Mouse (Mus musculus): ENCODE measurements around the gene Nr1i2.
"Not testable (repeated sequence)": the region's sequence is repeated elsewhere in the genome, so short reads cannot be mapped to it uniquely, and the experiment has no call there.

Gene Nr1i2

GRCm38 (mm10) chr16:38286541-38286940 is 8.1 kb downstream of the Nr1i2 start:
- DNase-seq, result no peak

GRCm38 (mm10) chr16:38285801-38286200 is 8.8 kb downstream of the Nr1i2 start:
- no peak for DNase-seq

- no peak for DNase-seq
Measured at GRCm38 (mm10) chr16:38283300-38283699, 11.3 kb downstream of the Nr1i2 start.

GRCm38 (mm10) chr16:38282559-38283160 is 12.0 kb downstream of the Nr1i2 start:
- no peak for DNase-seq

GRCm38 (mm10) chr16:38280951-38281350 is 13.7 kb downstream of the Nr1i2 start:
- no peak for DNase-seq

- DNase-seq, result no peak
Measured at GRCm38 (mm10) chr16:38279794-38280193, 14.8 kb downstream of the Nr1i2 start.

GRCm38 (mm10) chr16:38274737-38275136 is 19.9 kb downstream of the Nr1i2 start:
- no peak for DNase-seq

- DNase-seq, result no peak
Measured at GRCm38 (mm10) chr16:38272483-38272882, 22.1 kb downstream of the Nr1i2 start.

GRCm38 (mm10) chr16:38271601-38272000 is 23.0 kb downstream of the Nr1i2 start:
- DNase-seq, result no peak

GRCm38 (mm10) chr16:38255927-38256326 is 38.7 kb downstream of the Nr1i2 start:
- DNase-seq, result no peak

GRCm38 (mm10) chr16:38255107-38255506 is 39.5 kb downstream of the Nr1i2 start:
- no peak for DNase-seq

- no peak for DNase-seq
Measured at GRCm38 (mm10) chr16:38254001-38254400, 40.6 kb downstream of the Nr1i2 start.

GRCm38 (mm10) chr16:38250467-38250866 is 44.2 kb downstream of the Nr1i2 start:
- DNase-seq, result no peak

GRCm38 (mm10) chr16:38248331-38248961 is 46.2 kb downstream of the Nr1i2 start:
- no peak for DNase-seq

GRCm38 (mm10) chr16:38245849-38246585 is 48.6 kb downstream of the Nr1i2 start:
- DNase-seq, result no peak

GRCm38 (mm10) chr16:38245379-38245778 is 49.2 kb downstream of the Nr1i2 start:
- DNase-seq, result no peak

- no peak for DNase-seq
Measured at GRCm38 (mm10) chr16:38244111-38244510, 50.5 kb downstream of the Nr1i2 start.

GRCm38 (mm10) chr16:38240167-38240566 is 54.5 kb downstream of the Nr1i2 start:
- no peak for DNase-seq

GRCm38 (mm10) chr16:38239729-38240128 is 54.9 kb downstream of the Nr1i2 start:
- peak; percentile 84 to 90 for DNase-seq

GRCm38 (mm10) chr16:38236936-38237585 is 57.6 kb downstream of the Nr1i2 start:
- DNase-seq, result no peak

- not testable (repeated sequence) for DNase-seq
Measured at GRCm38 (mm10) chr16:38222491-38222890, 72.1 kb downstream of the Nr1i2 start.

- DNase-seq, result no peak
Measured at GRCm38 (mm10) chr16:38205272-38205671, 89.4 kb downstream of the Nr1i2 start.
